Mouse (Mus musculus): Measurements from ENCODE around the gene Ripply3.
"Not testable (repeated sequence)": the region's sequence is repeated elsewhere in the genome, so short reads cannot be mapped to it uniquely, and the experiment has no call there.

The Ripply3 gene

GRCm38 (mm10) chr16:94315215-94315614 lies 13.0 kb upstream of the Ripply3 start:
- DNase-seq: no peak

DNA sequence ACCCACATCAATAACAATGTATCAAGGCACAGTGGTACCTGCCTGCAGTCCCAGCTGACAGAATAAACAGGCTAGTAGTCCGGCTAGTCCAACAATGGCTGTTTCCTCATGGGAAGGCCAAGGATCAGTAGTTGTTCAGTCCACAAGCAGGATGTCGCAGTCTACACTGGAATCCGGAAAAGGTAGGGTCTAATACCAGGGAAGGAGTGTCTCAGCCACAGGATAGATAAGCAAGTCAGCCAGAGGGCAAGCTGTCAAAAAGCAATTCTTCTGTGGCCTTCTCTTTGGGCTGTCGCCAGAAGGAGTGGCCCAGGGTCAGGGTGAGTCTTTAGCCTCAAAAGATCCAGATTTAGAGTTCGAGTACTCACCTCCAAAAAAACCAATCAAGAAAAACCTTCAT lies 10.5 kb upstream of the Ripply3 start:
- no peak for DNase-seq

GRCm38 (mm10) chr16:94320223-94320622 lies 8.0 kb upstream of the Ripply3 start:
- DNase-seq: no peak

GRCm38 (mm10) chr16:94323681-94324080 lies 4.5 kb upstream of the Ripply3 start:
- no peak for DNase-seq

DNA sequence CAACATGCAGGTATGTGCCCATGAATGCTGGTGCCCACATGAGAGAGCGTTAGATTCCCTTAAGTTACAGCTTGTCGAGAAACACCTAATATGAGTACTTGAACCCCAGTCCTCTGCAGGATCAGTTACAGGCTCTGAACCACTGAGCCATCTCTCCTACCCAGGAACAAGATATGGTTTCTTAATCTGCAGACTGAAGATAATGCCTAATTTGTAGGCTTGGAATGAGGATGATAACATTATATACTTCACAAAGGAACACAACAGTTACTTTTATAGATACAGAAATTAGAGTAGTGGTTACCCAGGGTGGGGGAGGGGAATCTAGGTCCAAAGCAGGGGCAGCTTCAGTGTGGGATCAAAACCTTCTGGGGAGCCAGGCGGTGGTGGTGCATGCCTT lies 2.2 kb upstream of the Ripply3 start:
- DNase-seq: no peak

DNA sequence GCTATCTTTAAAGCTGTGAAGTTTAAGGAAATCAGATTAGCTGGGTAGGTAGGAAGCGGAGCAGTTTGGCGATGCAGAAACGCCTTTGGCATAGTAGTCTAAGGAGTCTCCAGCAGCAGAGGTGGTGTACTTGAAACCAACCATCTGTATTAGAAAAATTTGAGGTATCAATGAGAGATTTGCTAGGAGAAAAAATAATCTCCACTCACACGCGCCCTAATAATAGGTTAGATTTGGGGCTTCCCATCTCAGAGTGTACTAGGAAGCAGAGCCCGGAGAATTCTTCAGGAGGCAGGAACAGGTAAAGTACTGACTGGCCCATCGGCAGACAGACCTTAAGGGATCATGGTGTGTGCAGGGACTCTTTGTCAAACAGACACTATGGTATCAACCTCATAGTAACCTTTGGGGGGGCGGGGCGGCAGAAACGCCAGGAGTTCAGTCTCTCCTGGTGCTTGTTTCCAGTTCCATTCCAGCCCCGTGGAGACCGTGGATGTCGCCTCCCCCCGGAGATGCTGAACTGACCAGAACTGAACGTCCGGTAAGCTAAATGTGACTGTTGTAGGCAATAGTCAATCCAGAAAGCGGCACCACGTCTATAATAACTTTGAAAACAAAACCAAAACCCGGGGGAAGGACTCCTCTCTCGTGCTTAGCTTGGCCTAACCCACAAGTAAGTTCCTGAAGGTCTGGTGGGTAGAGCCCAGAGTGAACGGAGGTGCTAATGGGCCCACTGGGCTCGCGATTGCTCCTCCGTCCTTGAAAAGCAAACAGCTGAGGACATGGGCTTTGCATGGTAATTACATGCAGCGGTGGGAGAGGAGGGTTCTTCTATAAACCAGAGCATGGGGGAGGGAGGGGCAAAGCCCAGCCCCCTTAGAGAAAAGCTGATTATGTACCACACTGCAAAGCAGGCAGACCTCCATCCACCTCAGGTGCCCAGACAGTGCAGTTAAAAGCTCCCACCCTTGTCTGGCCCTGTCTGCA lies 954 bp downstream of the Ripply3 start:
- DNase-seq: no peak

DNA sequence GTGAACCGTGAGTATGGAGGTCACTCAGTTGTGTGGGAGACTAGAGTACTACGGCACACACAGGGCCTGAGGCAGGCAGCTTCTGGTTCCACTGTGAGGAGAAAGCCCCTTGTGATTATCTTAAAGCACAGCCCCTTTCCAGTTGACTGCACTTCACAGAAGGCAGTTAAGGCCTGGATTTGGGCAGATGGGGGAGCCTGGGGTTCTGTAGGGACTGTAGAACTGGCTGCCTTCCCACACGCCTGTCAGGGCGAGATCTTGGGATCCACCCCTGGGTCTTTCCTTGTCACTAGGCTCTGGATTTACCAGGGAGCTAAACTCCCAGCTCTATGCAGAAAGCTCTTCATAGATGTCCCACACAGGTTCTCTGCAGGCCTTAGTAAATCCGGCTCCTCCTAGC lies 2.2 kb downstream of the Ripply3 start:
- no peak for DNase-seq

DNA sequence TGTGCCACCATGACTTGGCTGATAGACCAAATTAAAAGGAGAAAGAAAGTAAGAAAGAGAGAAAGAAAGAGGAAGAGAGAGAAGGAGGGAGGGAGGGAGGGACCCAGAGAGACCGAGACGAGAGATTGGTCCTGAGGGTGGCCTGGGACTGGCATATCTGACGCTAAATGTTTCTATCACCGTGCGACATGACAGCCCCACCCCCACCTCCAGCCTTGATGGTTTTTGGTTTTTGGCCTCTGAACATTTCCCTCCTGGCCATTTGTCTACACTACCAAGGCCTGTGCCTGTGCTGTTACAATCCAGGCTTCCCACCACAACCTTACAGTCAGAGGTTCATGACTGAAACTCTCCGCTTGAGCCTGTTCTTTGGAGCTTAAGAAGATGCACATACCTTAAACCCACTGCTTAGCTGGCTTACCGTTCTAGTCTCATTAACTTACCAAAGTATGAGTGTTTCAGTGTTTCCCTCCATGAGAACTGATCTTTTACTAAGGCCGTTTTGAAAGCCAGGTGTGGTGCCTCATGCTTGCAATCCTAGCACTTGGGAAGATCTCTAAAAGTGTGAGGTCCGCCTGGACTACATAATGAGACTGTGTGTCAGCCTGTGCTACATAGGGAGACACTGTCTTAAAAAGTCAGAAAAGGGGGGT lies 3.1 kb downstream of the Ripply3 start:
- no peak for DNase-seq

GRCm38 (mm10) chr16:94331886-94332252 lies 3.6 kb downstream of the Ripply3 start:
- DNase-seq: peak in 1 of 2 experiments; percentile 27

DNA sequence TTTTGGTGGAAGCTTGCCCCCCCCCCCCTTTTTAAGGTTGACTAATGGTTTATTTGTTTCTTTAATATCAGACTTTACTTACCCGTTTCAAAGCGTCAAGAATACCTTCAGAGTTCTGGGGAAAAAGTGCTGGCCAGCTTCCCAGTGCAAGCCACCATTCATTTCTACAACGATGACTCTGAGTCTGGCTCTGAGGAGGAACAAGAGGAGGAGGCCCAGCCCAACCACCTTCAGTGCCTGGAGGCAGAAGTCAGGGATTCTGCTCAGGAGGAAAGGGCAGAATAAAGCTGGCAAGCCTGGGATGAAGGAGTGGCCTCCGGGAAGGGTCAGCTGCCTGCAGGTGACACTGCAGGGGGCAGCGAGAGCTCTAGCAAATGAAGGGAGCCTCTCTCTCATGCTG lies 7.4 kb downstream of the Ripply3 start:
- no peak for DNase-seq

DNA sequence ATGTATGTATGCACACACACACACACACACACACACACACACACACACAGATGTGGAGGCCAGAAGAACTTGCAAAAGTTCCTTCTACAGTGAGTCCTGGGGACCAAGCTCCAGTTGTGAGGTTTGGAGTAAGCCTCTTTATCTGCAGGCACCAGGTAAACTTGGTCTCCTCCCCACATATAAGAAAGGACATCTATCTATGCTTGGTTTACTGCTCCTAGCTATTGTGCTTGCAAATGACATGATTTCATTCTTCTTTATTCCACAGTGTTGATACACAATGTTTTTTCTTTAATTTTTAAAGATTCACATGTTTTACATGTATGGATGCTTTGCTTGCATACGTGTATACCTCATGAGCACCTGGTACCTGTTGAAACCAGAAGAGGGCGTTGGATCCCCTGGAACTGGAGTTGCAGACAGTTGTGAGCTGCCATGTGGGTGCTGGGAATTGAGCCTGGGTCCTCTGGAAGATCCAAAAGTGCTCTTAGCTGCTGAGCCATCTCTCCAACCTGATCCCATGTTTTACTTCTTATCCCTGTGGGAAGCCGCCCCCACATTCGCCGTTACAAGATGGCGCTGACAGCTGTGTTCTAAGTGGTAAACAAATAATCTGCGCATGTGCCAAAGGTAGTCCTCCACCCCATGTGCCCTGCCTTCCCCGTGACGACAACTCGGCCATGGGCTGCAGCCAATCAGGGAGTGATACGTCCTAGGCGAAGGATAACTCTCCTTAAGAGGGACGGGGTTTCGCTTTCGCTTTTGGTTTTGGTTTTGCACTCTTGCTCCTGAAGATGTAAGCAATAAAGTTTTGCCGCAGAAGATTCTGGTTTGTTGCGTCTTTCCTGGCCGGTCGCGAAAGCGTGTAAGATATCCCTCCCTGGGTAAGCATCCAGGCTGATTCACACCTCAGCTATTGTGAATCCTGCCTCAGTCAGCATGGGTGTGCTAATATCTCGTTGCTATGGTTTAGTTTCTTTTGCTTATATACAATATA lies 11.2 kb downstream of the Ripply3 start:
- not testable (repeated sequence) for DNase-seq

GRCm38 (mm10) chr16:94345733-94346132 lies 17.5 kb downstream of the Ripply3 start:
- no peak for DNase-seq

- DNase-seq: no peak
Observed at GRCm38 (mm10) chr16:94347080-94347731, 19.0 kb downstream of the Ripply3 start.

DNA sequence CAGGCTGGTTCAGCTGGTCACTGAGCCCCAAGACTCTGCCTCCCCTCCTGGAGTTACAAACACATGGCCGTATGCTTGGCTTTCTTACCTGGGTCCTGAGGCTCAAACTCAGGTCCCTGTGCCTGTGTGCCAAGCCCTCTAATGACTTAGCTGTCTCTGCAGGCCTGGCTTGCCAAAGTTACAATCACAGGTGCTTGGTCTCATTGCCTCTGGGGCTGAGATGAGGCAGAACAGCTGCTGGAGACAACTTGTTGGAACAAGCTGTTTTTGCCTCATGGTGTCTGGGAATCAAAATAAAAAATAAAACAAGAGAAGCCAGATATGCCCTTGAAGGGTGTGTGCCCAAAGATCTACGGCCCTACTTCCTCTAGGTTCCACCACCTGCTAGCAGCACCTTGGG lies 20.6 kb downstream of the Ripply3 start:
- DNase-seq: no peak

GRCm38 (mm10) chr16:94349588-94350286 lies 21.5 kb downstream of the Ripply3 start:
- DNase-seq: no peak

DNA sequence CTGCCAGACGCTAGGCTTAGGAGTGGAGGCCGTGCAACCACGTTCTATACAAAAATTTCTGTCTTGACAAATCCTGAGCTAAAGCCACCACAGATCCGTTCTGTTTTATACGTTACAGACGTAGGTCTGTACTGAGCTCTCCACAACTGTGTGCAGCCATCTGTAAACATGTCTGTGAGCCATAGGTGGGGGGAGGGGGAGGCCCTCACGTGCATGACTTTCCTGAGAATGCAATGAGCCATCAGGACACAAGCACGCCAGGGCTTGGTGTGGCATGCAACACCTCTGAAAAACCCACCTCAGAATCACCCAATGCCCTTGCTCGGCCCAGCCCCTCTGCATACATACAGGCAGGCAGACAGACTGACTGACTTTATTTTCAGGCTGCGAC lies 22.1 kb downstream of the Ripply3 start:
- no peak for DNase-seq

DNA sequence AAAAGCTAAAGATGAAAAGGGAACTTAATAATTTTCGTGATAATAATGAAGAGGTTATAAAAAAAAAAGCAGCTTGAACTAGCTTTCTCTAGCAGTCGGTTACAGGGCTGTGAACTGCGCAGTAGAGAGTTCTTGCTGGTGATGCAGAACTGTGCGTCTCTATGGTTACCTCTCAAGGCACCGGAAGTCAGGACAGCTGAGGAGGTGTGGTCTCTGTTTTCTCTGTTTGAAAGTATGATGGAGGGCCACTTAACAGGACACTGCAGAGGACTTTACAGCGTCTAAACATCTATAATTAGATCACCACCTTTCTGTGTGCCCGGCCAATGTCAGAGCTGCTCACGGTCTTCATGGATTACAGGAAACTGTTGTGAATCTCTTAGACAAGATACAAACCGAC lies 26.2 kb downstream of the Ripply3 start:
- peak in 1 of 2 experiments; percentile 32 for DNase-seq

- DNase-seq: no peak
Observed at GRCm38 (mm10) chr16:94356046-94356445, 27.8 kb downstream of the Ripply3 start.

- DNase-seq: no peak
Observed at GRCm38 (mm10) chr16:94356776-94357494, 28.7 kb downstream of the Ripply3 start.

DNA sequence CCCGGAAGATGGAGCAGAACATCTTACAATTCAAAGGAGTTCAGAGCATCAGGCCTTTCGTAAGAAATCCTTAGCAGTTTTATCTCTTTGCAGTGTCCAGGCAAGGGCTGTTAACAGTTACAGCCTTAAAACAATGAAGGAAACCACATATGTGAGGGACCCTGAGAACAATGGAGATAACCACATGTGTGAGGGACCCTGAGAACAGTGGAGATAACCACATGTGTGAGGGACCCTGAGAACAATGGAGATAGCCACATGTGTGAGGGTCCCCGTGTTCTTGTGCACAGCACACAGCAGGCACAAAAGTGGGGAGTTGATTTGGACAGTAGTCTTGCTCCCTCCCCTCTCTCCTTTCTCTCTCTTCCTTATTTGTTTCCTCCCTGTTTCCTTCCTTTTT lies 29.9 kb downstream of the Ripply3 start:
- DNase-seq: no peak
